ENCODE assay signal across 16 mouse cellular contexts in the genomic region with DNA sequence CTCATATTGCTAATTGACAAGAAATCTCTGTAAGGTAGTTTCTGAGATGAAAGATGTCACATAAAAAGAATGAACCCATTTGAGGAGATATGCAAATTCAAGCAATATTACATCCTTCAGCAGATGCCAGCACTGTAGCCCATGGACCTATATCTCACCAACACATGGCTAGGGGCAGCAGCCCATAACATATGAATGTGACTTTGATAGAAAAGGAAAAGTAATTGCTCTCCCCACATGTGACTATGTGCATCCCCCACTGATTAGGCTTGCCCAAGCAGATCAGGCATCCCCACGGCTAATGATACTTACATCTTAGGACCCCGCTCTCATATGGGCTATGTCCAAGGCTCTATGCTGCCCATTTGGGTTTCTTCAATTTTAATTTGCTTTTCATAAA. TPM values are rescaled to one million over a fixed set of nuclear protein-coding genes. Genes with fewer than 3 reads are reported as not detected.
DNase-seq lines count a peak whose midpoint lies in the region; ATAC-seq and TF ChIP-seq lines count a peak whose summit lies in the region.
"Had no signal": no experiment of that assay in that cellular context is flagged by ENCODE, and none has a peak within 500 bp of the region (broad histone marks: within the 10 kb centered on the region; RNA-seq: fewer than 3 reads in every experiment).

No protein-coding gene starts in this region.

- peaks cover 19% of the 10 kb centered on the region for H3K4me1 ChIP-seq in lung, embryonic 15.5 days
- peaks cover 15% of the 10 kb centered on the region for H3K4me1 ChIP-seq in hindbrain, embryonic 15.5 days (replicated peaks)
- no peaks in the 10 kb centered on the region for H3K4me1 ChIP-seq in intestine, postnatal 0 days (replicated peaks; ENCODE audit: control insufficient read depth, insufficient read depth, low read length)
- peaks cover 15% of the 10 kb centered on the region for H3K4me1 ChIP-seq in neural tube, embryonic 13.5 days (replicated peaks)

- no peak for ATAC-seq in lung, embryonic 15.5 days (ENCODE audit: borderline replicate concordance, extremely low read depth, low FRiP score, low TSS enrichment)
- ATAC-seq in hindbrain, embryonic 15.5 days (ENCODE audit: low FRiP score, low read depth), result peak; percentile 75
- no peak for ATAC-seq in intestine, postnatal 0 days
- peak; percentile 84 for ATAC-seq in neural tube, embryonic 13.5 days (ENCODE audit: low read depth)

- no peak for DNase-seq in lung, postnatal 4 days
- no peak for DNase-seq in urinary bladder, adult 18-20 months (ENCODE audit: low spot score in 2 of 2)
- DNase-seq in left cerebral cortex, postnatal 10 days (ENCODE audit: extremely low spot score in 1 of 2, low spot score in 2 of 2), result no peak
- DNase-seq: adrenal gland, postnatal 36 days; cerebellum, adult 8-10 months; gastrocnemius, adult 2 months; right cerebral cortex, postnatal 14 days; thymus, postnatal 14 days had no signal

- WGBS in lung, embryonic 15.5 days, result 88% methylated on average over 2 of the region's 2 CpGs
- WGBS in hindbrain, embryonic 15.5 days, result 51% methylated on average over 2 of the region's 2 CpGs
- whole genome bisulfite sequencing in intestine, postnatal 0 days, result 83% methylated on average over 2 of the region's 2 CpGs
- WGBS in neural tube, embryonic 13.5 days, result 69% methylated on average over 2 of the region's 2 CpGs

- intact Hi-C loops in left cerebral cortex, postnatal 10 days (cut with DNase I), result no loop called here

- H3K9ac ChIP-seq in lung, embryonic 15.5 days, result no peak overlapping the region
- no peak overlapping the region for H3K9ac ChIP-seq in hindbrain, embryonic 15.5 days
- no peak overlapping the region for H3K9ac ChIP-seq in intestine, postnatal 0 days (ENCODE audit: low read depth, low read length)
- H3K9ac ChIP-seq in neural tube, embryonic 13.5 days, result no peak overlapping the region
- H3K9ac ChIP-seq: heart, embryonic 15.5 days; kidney, embryonic 15.5 days; stomach, embryonic 15.5 days had no signal

- peak overlapping the region; percentile 37; the same call in 1 of the 2 replicates for H3K27ac ChIP-seq in lung, embryonic 15.5 days
- no peak overlapping the region; the same call in 1 of the 2 replicates for H3K27ac ChIP-seq in hindbrain, embryonic 15.5 days (replicated peaks)
- H3K27ac ChIP-seq in intestine, postnatal 0 days (ENCODE audit: low read depth, low read length), result peak overlapping the region; percentile 81
- H3K27ac ChIP-seq in neural tube, embryonic 13.5 days (replicated peaks), result no peak overlapping the region; the same call in 1 of the 2 replicates
- H3K27ac ChIP-seq: gastrocnemius, adult 2 months; heart, embryonic 15.5 days; kidney, embryonic 15.5 days had no signal

- H3K36me3 ChIP-seq in lung, embryonic 15.5 days, result no peaks in the 10 kb centered on the region
- H3K36me3 ChIP-seq in hindbrain, embryonic 15.5 days, result no peaks in the 10 kb centered on the region
- H3K36me3 ChIP-seq in intestine, postnatal 0 days (ENCODE audit: control insufficient read depth, insufficient read depth), result no peaks in the 10 kb centered on the region
- no peaks in the 10 kb centered on the region for H3K36me3 ChIP-seq in neural tube, embryonic 13.5 days
- H3K36me3 ChIP-seq: heart, embryonic 15.5 days; kidney, embryonic 15.5 days; stomach, embryonic 15.5 days had no signal

- H3K4me3 ChIP-seq in lung, embryonic 15.5 days, result no peak overlapping the region
- no peak overlapping the region for H3K4me3 ChIP-seq in hindbrain, embryonic 15.5 days
- H3K4me3 ChIP-seq in intestine, postnatal 0 days (ENCODE audit: low read depth, low read length), result no peak overlapping the region
- H3K4me3 ChIP-seq in neural tube, embryonic 13.5 days, result no peak overlapping the region
- H3K4me3 ChIP-seq: gastrocnemius, adult 2 months; heart, embryonic 15.5 days; kidney, embryonic 15.5 days; myocyte; stomach, embryonic 15.5 days had no signal

- H3K27me3 ChIP-seq in lung, embryonic 15.5 days, result no peaks in the 10 kb centered on the region
- H3K27me3 ChIP-seq in hindbrain, embryonic 15.5 days, result no peaks in the 10 kb centered on the region
- no peaks in the 10 kb centered on the region for H3K27me3 ChIP-seq in intestine, postnatal 0 days (replicated peaks; ENCODE audit: control insufficient read depth, insufficient read depth, low read length)
- no peaks in the 10 kb centered on the region for H3K27me3 ChIP-seq in neural tube, embryonic 13.5 days
- H3K27me3 ChIP-seq: heart, embryonic 15.5 days; kidney, embryonic 15.5 days; stomach, embryonic 15.5 days had no signal

- no peaks in the 10 kb centered on the region for H3K9me3 ChIP-seq in lung, embryonic 15.5 days
- H3K9me3 ChIP-seq in hindbrain, embryonic 15.5 days, result no peaks in the 10 kb centered on the region
- no peaks in the 10 kb centered on the region for H3K9me3 ChIP-seq in intestine, postnatal 0 days (ENCODE audit: control insufficient read depth)
- H3K9me3 ChIP-seq in neural tube, embryonic 13.5 days, result no peaks in the 10 kb centered on the region
- H3K9me3 ChIP-seq: heart, embryonic 15.5 days; kidney, embryonic 15.5 days; stomach, embryonic 15.5 days had no signal

- no peak overlapping the region for H3K4me2 ChIP-seq in lung, embryonic 15.5 days
- no peak overlapping the region for H3K4me2 ChIP-seq in hindbrain, embryonic 15.5 days
- H3K4me2 ChIP-seq in intestine, postnatal 0 days (replicated peaks; ENCODE audit: low read depth), result peak overlapping the region; percentile 49; the same call in 1 of the 2 replicates
- H3K4me2 ChIP-seq in neural tube, embryonic 13.5 days, result no peak overlapping the region
- H3K4me2 ChIP-seq: heart, embryonic 15.5 days; kidney, embryonic 15.5 days had no signal

- TF ChIP-seq CTCF in intestine, postnatal 0 days (IDR thresholded peaks at IDR 0.05; ENCODE audit: low read depth), result no peak

RNA-seq across cellular contexts. Expression of a gene that starts 56.0 kb away (rescaled TPM):
- 11.2 TPM in 2 replicates for polyA plus RNA-seq in lung, embryonic 15.5 days (2015; fragmentation: Nextera tagmentation; extraction: Ambion mirVana)
- 9.9 and 10.0 TPM in 2 replicates for polyA plus RNA-seq in hindbrain, embryonic 15.5 days (2015; fragmentation: Nextera tagmentation; extraction: Ambion mirVana)
- 21.2 and 23.8 TPM in 2 replicates for polyA plus RNA-seq in intestine, postnatal 0 days (2015; fragmentation: Nextera tagmentation; extraction: Ambion mirVana)
- polyA plus RNA-seq in neural tube, embryonic 13.5 days (2015; fragmentation: Nextera tagmentation; extraction: Ambion mirVana), result 9.2 and 9.9 TPM in 2 replicates
- total RNA-seq in left cerebral cortex, postnatal 10 days (2021), result 10 to 100 TPM; 14.3 to 14.8 TPM

Comparison
In these comparisons a context has a peak if more than half of its experiments do, and no peak if none do; other contexts are left out.
1. ATAC-seq: peak in hindbrain, embryonic 15.5 days (single experiment) and neural tube, embryonic 13.5 days (single experiment); none in lung, embryonic 15.5 days (single experiment) and intestine, postnatal 0 days (single experiment).
2. H3K27ac ChIP-seq: peak in lung, embryonic 15.5 days (single experiment) and intestine, postnatal 0 days (single experiment); none in hindbrain, embryonic 15.5 days (single experiment) and neural tube, embryonic 13.5 days (single experiment).